Mouse (Mus musculus): ENCODE measurements around the gene Uap1.
"Not testable (repeated sequence)": the region's sequence is repeated elsewhere in the genome, so short reads cannot be mapped to it uniquely, and the experiment has no call there.

Gene Uap1

DNA sequence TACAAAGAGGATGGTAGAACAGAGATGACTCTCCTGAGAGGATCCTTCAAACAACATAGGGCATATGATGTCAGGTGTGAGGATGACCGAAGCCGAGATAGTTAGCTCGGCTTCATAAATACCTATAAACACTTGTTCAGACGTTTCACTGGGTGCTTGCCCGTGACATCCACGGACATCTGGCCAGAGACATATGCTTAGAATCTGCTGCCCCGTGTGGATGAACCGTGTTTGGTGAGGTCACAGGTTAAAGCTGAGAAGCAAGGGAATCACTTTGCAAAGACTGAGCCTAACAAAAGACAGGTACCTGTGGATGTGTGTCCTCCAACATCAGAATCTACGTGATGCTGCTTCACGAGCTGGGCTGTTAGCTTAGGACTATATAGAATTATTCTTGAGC lies 62.5 kb downstream of the Uap1 start:
- no peak for DNase-seq (ENCODE audit: low spot score in 2 of 2)

DNA sequence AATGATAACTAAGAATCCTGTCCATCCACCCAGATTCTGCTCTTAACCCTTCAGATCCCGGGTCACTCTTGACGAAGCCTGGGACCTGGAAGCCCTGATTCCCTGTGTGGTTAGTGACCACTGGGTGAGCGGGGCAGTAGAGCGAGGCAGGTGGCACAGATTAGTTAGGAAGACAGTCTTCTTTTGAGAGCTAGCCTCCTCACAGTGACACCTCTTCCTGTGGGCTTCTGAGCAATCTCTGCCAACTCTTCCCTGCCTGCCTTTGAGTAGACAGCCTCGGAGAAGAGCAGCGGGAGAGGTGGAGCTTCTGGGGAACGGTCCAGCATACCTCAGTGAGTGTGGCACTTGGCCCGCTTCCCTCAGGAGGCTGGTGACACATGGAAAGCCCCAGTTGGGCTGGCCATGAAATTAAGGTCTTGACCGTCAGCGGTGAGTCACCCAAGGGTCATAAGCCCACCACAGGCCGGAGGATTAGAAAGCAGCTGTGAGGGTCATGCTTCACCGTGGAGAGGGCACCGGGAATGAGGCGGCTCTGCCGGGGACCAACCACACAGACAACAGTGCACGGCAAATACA lies 63.0 kb downstream of the Uap1 start:
- DNase-seq (ENCODE audit: low spot score in 2 of 2) = no peak

DNA sequence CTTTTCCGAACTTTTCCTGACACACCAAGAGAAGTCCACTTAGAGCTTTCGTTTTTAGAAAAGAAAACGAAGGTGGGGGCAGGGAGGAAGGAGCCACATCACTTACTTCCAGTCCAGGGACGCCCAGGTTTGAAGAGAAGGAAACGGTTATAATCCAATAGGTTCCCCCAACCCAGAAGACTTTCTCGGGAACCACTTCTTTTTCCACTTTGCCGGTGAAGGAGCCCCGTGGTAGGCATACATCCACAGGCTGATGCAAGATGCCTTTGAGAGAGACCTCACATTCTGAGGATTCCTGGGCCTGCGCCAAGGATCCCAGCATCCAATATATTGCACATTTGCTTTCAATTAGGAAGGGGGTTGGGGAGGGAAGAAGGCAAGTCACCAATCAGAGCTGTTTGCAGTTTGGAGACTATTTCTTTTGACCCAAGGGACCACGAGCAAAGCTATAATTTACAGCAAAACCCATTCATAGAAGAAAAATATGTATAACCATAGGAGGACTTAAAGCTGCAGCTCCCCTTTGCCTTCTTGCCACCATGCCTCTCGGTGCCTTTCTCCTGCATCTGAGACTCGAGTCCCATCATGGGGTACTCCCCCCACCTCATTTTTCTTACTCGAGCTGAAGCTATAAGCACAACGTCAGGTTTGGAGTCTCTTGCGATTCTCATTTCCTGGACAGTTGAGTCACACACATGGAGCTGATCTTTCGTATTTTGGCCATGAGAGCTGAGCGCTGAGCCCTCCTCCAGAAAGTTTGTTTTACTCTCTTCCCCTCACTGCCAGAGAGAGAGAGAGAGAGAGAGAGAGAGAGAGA lies 64.0 kb downstream of the Uap1 start, which contains the start of gene Ddr2:
Gene Ddr2, minus strand, starts transcription at position 247 of the 817 bp plus-strand sequence.
- DNase-seq (ENCODE audit: low spot score in 2 of 2) = no peak

DNA sequence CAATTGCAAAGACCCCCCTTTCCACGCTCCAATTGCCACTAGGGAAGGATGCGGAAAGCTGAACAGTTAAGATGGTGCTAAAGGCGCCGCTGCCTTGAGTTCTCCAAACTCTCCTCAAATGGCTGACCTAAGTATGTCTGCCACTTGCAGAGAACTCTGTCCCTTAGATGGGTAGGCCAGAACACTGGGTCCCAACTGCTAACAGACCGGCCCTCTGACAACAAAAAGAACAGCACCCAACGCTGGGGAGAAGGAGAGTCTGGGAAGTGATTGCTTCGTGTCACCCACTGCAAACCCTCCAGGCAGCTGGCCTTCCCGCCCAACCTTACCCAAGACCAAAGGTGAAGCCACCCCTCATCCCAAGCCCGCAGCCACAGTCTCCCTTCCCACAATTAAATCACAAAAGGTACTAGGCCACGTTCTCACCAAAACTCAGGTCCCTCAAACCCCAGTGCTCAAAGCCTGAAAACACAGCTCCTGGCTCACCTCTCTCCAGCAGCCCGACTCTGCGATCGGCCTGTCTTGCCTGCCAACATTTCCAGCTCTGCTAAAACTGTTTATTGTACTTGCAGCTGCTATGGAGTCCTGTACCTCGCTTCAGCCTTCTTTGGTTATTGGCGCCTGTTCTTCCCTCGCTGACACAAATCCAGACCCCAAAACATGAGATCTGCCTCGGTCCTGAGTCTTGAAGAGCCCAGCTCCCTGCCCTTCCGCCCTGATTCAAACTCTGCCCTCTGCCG lies 64.8 kb downstream of the Uap1 start:
- no peak for DNase-seq (ENCODE audit: low spot score in 2 of 2)

DNA sequence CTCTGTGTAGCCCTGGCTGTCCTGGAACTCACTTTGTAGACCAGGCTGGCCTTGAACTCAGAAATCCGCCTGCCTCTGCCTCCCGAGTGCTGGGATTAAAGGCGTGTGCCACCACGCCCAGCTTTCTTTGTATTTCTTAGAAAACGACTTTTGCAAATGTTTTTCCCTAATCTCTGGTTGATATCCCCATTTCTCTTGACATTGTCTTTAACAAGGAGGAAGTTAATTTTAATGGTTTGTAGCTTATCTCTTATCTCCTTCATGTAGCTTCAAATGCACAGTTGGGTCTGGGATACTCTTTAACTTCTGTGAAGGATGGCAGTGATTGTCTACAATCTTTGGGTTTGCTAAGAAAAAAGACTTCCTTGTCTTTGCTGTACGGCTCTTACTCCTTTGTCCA lies 71.9 kb downstream of the Uap1 start:
- DNase-seq (ENCODE audit: low spot score in 2 of 2) = not testable (repeated sequence)

Measured in spleen, postnatal 10 days (tissue).